Mouse (Mus musculus): Measurements from ENCODE around the gene Rnf11. TPM values are rescaled to one million over a fixed set of nuclear protein-coding genes. Genes with fewer than 3 reads are reported as not detected.
"Not testable (repeated sequence)": the region's sequence is repeated elsewhere in the genome, so short reads cannot be mapped to it uniquely, and the experiment has no call there.

The Rnf11 gene
- total RNA-seq, 1 experiment from 2014 or later, result 50.2 TPM

DNA sequence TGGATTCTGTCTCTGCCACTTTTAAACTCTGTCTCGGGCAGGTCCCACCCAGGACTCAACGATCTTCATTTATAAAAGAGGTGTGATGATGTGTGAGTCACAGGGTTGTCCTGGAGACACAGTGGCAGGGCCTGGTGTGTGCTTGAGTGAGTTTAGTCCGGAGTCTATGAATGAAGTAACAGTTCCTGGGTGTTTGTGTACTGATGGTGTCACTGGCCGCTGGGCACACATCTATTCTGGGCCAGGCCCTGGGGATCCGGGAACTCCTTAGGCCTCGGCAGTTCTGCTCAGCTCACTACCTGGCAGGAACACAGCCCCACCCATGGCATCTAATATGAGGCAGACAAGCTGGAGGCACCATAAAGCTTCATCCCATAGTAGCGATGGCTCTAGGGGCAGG lies 62.9 kb downstream of the Rnf11 start:
- ATAC-seq (replicated peaks; ENCODE audit: insufficient number of reproducible peaks, low FRiP score, low TSS enrichment, poor library complexity, severe bottlenecking), result no peak

DNA sequence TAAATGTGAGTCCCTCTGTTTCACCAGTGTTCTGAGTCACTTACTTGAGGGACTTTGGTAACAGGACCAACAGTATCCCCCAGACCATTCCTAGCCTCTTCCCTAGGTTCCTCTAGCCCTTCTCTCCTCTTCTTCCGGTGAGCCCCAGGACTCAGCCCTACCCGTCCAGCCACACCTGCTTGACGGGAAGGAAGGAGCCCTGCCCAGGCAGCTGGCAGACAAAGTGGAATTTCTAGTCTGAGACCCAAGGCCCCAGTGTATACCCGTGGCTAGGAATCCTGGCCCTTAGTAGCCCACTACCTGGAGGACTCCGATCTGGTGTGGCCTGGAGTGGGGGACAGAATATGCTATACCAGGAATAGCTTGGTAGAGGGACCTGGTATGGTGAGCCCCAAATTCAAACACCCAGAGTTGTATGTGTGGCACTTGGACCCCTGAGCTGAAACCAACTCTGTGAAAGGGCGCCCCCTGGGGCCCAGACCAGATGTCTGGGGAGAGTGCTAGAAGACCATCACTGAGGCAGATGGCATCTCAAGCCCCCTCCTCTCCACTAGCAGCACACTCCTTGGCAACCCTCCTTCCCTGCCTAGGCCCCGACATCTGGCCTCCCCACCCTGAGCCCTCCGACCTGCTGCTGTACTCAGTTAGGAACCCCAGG lies 64.3 kb downstream of the Rnf11 start:
- no peak for ATAC-seq (replicated peaks; ENCODE audit: insufficient number of reproducible peaks, low FRiP score, low TSS enrichment, poor library complexity, severe bottlenecking)

DNA sequence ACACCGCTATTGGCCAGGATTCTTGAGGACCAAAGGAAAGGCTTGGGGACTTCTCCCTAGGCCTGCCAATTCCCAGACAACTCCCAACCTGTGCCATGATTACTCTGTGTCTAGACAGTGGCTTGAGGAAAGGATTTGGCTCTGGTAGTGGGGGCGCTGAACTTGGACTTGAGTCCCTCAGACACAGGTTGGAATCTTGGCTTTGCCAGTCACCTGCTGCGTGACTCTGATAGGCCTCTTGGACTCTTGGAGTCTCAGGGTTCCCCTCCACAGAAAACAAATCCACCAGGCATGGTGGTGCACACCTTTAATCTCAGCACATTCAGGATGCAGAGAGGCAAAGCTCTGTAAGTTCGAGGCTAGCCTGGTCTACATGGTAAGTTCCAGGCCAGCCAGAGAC lies 65.0 kb downstream of the Rnf11 start:
- ATAC-seq (replicated peaks; ENCODE audit: insufficient number of reproducible peaks, low FRiP score, low TSS enrichment, poor library complexity, severe bottlenecking), result no peak

DNA sequence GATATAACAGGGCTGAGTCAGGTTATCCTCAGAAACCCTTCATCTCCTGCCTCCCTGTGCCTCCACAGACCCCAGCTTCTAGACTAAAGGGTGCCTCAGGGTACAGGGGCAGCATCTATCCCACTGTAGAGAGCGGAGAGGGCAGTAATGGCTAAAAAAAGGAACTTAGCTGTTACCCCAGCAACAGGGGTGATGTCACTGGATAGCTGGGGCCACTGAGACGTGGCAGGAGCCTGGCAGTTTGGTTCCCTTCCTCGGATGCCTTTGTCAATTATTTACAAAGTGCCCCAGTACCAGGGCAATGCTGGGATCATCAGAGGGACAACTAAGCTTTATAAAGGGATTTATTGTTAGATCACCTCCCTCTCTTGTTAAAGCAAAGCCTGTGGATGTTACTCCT lies 65.5 kb downstream of the Rnf11 start:
- ATAC-seq (replicated peaks; ENCODE audit: insufficient number of reproducible peaks, low FRiP score, low TSS enrichment, poor library complexity, severe bottlenecking), result no peak

DNA sequence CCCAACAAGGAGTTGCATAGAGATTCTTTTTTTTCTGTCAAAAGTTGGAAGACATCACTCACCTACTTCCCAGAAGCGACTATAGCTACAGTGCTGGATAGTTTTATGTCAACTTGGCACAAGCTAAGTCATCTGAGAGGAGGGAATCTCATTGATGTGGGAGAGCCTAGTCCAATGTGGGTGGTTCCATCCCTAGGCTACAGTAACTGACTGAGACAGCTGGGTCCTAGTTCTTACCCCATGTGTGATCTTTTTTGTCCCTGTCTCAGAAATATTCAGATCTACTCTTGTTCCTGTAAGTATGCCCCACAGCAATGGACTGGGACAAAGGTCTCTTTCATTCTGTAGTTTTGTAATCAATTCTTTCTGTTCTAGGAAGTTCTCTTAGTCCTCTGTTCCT lies 66.5 kb downstream of the Rnf11 start:
- no peak for ATAC-seq (replicated peaks; ENCODE audit: insufficient number of reproducible peaks, low FRiP score, low TSS enrichment, poor library complexity, severe bottlenecking)

DNA sequence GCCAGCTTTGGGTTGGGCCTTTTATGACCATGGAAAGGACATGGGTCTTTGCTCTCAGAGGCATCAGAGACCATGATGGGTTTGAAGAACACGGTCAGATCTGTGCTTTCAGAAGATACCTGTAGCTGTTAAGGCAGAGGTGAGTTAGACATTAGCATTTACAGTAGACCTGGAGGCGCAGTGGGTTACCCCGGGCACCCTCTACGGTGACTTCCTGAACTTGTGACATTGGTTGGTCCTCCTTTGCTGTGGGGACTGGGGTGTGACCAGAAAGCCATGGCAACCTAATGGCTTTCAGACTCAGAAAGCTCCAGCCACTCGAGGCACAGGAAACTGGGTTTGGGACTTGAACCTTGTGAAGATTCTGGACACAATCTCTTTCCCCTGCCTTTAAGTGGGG lies 72.3 kb downstream of the Rnf11 start:
- ATAC-seq (replicated peaks; ENCODE audit: insufficient number of reproducible peaks, low FRiP score, low TSS enrichment, poor library complexity, severe bottlenecking), result no peak

DNA sequence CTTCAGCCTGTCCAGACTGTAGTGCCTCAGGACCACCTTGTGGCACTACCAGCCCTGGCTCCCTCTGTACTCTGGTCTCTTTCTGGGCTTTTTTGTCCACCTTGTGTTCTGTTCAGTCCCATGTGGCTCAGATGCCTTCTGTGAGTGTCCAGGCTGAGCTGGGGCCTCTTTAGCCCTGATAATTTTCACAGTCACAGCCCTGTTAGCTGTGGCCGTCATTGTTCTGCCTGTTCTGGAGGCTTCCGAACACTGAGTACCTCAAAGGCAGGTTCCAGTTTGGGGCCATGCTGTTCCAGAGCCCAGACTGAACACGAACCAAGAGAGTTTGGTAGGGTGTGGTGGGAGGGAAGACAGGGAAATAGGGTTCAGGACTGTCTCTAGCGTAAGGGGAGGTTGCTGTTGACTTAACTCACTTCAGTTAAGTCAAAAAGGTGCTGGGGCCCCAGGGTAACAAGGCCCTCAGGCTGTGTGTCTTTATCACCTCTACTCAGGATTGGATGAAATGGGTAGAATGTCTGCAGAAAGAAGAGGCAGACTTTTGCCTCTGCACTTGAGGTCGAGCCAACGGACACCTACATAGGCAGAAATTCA lies 73.1 kb downstream of the Rnf11 start:
- no peak for ATAC-seq (replicated peaks; ENCODE audit: insufficient number of reproducible peaks, low FRiP score, low TSS enrichment, poor library complexity, severe bottlenecking)

DNA sequence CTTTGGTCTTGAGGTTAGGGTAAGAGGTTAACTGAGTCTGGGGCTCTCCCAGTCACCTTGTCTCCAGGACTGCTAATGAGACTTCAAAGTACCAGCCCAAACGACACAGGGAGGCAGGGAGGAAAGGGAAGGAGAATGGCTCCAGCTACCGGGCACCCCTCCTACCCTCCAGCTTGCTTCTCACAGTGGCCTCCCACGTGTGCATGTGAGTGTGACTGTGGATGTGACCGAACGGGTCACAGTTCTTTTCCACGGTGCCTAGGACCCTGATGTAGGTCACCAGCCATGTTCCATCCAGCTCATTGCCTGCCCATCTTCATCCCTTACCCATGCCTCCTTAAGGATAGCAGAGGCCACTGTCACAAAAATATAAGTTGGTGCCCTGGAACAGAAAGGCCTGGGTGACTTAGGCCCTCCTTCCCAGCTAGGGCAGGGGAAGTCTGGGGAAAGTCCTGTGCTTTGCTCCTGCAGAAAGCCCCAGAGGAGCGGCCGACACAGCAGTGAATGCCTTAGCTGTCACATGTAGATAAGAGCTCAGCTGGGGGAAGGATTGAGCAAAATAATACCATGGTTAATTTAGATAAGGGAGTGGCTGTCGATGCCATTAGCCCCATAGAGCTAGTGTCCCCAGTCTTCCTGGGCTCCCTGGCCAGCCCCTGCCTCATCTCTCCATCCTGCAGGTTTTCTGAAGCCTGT lies 73.7 kb downstream of the Rnf11 start:
- no peak for ATAC-seq (replicated peaks; ENCODE audit: insufficient number of reproducible peaks, low FRiP score, low TSS enrichment, poor library complexity, severe bottlenecking)

DNA sequence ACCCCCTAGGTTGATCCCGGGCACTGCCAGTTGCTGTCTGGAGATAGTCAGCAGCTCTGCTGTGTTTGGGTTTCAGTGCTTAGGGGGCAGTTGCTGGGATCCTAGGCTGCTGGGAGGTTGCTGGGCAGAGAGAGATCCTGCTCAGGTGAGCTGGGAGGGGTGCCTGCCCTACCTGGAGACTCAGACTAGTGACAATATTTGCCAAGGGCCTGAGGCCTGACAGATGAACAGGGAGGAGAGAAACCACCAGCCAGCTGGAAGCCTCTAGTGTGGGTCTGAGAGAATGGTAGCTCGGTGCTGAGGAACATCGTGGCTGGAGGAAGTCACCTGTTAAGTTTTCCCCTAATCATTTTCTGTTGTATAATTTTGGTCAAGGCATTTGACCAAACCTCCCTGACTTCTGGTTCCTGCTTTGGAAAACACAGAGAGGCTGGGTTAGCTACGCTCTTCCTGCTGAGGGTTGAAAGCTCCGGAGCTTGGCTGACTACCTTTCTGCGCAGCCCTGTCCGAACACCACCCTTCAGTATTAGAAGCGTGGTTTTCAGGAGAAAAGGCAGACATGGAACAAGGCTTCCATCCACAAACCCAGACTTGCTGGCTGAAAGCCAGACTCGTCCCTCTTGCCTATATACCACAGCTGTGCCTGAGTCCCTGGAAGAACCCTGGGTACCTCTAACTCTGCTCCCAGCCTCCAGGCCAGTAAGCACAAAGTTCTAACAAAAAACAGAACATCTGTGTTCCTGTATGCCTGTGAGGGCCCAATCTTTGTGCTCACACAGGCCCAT lies 76.6 kb downstream of the Rnf11 start:
- no peak for ATAC-seq (replicated peaks; ENCODE audit: insufficient number of reproducible peaks, low FRiP score, low TSS enrichment, poor library complexity, severe bottlenecking)

DNA sequence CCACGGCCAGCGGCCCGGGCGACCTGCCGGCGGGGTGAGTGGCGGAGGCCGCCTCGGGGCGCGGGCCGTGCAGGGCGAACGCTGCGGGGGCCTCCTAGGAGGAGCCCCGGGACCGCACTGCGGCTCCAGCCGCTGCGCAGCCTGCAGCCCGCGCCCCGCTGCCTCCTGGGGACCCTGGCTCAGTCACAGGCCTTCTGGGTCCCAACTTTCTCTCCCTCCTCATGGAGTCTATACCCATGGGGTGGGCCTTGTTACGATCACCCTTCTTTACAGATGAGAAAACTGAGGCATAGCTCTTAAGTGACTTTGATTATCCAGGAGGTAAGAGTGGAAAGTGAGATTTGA lies 77.4 kb downstream of the Rnf11 start:
- no peak for ATAC-seq (replicated peaks; ENCODE audit: insufficient number of reproducible peaks, low FRiP score, low TSS enrichment, poor library complexity, severe bottlenecking)

DNA sequence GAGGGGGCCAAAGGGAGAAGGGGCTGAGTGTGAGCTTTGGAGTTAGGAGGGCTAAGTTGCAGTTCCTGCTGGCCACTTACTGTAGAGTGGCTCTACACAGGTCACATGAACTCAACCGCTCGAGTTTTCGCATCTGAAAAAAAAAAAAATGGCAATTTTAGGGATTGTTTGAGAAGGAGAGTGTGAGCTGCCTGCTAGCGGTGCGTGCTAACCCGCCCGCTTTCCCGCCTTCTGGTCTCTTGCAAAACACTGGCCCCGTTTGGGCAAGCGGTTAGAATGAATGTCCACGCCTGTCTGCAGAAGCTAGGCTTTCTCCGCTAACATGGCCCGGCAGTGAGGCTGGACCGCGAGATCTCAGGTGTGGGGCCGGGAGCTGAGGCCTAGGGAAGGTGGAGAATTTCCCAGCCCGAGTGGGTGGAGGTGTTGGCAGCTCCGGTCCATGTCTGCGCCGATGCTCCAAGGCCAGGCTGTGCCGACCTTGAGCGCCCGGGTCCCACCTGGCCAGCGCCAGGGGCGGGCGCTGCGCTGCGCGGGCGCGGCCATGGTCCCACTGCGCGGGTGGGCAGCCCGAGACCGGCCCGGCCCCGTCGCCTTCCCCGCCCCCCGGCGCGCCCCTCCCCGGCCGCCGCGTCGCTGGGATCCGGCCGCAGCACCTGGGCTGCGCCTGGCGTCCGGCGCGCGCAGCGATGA lies 77.9 kb downstream of the Rnf11 start, which contains the start of gene Ttc39a:
Ttc39a (plus strand) TSS at position 138 of the 690 bp plus-strand sequence.
- ATAC-seq (replicated peaks; ENCODE audit: insufficient number of reproducible peaks, low FRiP score, low TSS enrichment, poor library complexity, severe bottlenecking), result no peak

DNA sequence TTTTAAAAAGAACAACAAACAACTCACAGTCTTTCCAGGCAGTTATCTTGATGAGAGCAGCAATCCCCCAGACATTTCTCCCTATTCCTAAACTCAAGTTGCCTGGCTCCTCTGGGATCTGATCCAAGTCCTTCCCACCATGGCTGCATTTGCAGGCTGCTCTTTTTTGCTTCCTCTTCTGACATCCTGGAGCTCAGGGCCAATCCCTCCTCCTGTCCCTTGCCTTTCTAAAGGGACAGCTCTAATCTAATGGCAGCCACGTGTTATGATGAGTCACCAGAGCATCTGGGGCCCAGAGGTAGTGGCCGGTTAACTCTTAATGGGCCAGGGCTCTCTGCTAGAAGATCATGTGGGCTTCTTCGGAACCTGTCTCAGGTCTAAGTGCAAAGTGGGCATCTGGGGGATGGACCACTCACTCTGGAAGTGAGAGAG lies 78.5 kb downstream of the Rnf11 start:
- no peak for ATAC-seq (replicated peaks; ENCODE audit: insufficient number of reproducible peaks, low FRiP score, low TSS enrichment, poor library complexity, severe bottlenecking)

DNA sequence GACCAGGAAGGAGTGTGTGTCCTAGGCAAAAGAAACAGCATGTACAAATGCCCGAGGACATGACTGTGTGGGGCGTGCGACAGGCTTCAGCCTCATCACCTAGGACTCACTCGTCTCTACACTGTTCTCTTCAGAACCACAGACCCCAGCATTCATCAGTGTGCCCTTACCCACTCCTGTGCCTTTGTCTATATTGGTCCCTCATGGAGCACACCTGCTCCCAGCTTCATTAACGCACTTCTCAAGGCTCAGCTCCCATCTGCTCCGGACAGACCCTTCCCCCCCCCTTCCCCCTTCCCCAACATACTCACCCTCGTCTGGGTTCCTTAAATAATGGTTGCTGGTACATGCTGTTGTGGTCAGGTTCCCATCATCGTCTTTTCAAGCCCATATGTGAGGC lies 79.1 kb downstream of the Rnf11 start:
- ATAC-seq (replicated peaks; ENCODE audit: insufficient number of reproducible peaks, low FRiP score, low TSS enrichment, poor library complexity, severe bottlenecking), result no peak

DNA sequence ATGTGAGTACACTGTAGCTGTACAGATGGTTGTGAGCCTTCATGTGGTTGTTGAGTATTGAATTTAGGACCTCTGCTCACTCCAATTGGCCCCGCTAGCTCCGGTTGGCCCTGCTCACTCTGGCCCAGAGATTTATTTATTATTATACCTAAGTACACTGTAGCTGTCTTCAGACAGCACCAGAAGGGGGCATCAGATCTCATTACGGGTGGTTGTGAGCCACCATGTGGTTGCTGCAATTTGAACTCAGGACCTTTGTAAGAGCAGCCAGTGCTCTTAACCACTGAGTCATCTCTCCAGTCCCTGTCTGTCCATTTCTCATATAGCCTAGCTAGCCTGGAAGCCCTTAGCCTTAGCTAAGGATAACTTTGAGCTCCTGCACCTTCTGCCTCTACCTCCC lies 79.6 kb downstream of the Rnf11 start:
- not testable (repeated sequence) for ATAC-seq (replicated peaks; ENCODE audit: insufficient number of reproducible peaks, low FRiP score, low TSS enrichment, poor library complexity, severe bottlenecking)

DNA sequence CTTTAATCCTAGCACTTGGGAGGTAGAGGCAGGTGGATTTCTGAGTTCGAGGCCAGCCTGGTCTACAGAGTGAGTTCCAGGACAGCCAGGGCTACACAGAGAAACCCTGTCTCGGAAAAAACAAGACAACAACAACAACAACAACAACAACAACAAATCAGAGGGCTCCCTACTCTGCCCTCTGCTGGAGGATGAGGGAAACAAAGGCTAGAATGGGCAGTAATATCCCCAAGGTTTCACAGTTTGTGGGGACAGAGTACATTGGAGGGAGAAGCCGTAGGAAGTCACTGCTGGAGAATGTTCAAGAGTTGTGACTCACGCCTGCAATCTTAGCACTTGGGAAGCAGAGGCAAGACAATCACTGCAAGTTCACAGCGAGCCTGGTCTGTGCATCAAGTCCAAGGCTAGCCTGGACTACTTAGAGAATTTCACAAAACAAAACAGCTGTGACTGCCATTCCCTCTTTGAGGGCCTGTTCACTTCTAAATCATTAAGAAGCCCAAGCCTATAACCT lies 83.3 kb downstream of the Rnf11 start:
- no peak for ATAC-seq (replicated peaks; ENCODE audit: insufficient number of reproducible peaks, low FRiP score, low TSS enrichment, poor library complexity, severe bottlenecking)
